Mouse (Mus musculus): ENCODE results near the gene Mrps33.

Gene Mrps33

GRCm38 (mm10) chr6:39810612-39811116 is at the start of gene Mrps33:
TSS of gene Mrps33 (minus strand) at chr6:39810988.
- WGBS: 0% methylated on average over 39 of the region's 40 CpGs

GRCm38 (mm10) chr6:39849667-39850066 is 38.9 kb upstream of the Mrps33 start:
- WGBS: 75% methylated on average over 4 of the region's 4 CpGs

- 58% methylated on average over 7 of the region's 7 CpGs for WGBS
Observed at GRCm38 (mm10) chr6:39848766-39849165, 38.0 kb upstream of the Mrps33 start.

GRCm38 (mm10) chr6:39847538-39847937 is 36.8 kb upstream of the Mrps33 start:
- WGBS: 81% methylated on average over 2 of the region's 2 CpGs

- WGBS: 84% methylated on average over 14 of the region's 14 CpGs
Observed at GRCm38 (mm10) chr6:39843698-39844342, 33.0 kb upstream of the Mrps33 start.

- 64% methylated on average over 5 of the region's 5 CpGs for WGBS
Observed at GRCm38 (mm10) chr6:39828736-39829135, 17.9 kb upstream of the Mrps33 start.

GRCm38 (mm10) chr6:39821241-39821640 is 10.5 kb upstream of the Mrps33 start:
- 84% methylated on average over 3 of the region's 3 CpGs for WGBS

GRCm38 (mm10) chr6:39818922-39819321 is 8.1 kb upstream of the Mrps33 start:
- WGBS: 28% methylated on average over 4 of the region's 4 CpGs

GRCm38 (mm10) chr6:39808511-39808910 is 2.3 kb downstream of the Mrps33 start:
- 44% methylated on average over 5 of the region's 5 CpGs for WGBS

GRCm38 (mm10) chr6:39807050-39807560 is 3.7 kb downstream of the Mrps33 start:
- 91% methylated on average over 7 of the region's 7 CpGs for WGBS

GRCm38 (mm10) chr6:39806336-39806735 is 4.5 kb downstream of the Mrps33 start:
- WGBS: 77% methylated on average over 7 of the region's 7 CpGs

GRCm38 (mm10) chr6:39805916-39806315 is 4.9 kb downstream of the Mrps33 start:
- 59% methylated on average over 3 of the region's 3 CpGs for WGBS

- WGBS: 58% methylated on average over 7 of the region's 7 CpGs
Observed at GRCm38 (mm10) chr6:39800977-39801376, 9.8 kb downstream of the Mrps33 start.

GRCm38 (mm10) chr6:39797076-39797475 is 13.7 kb downstream of the Mrps33 start:
- WGBS: 43% methylated on average over 2 of the region's 2 CpGs

- 33% methylated on average over 1 of the region's 1 CpGs for WGBS
Observed at GRCm38 (mm10) chr6:39796150-39796549, 14.6 kb downstream of the Mrps33 start.

GRCm38 (mm10) chr6:39791806-39792205 is 19.0 kb downstream of the Mrps33 start:
- WGBS: 76% methylated on average over 5 of the region's 5 CpGs

GRCm38 (mm10) chr6:39787783-39788182 is 23.0 kb downstream of the Mrps33 start:
- 41% methylated on average over 9 of the region's 9 CpGs for whole genome bisulfite sequencing

GRCm38 (mm10) chr6:39785944-39786343 is 24.8 kb downstream of the Mrps33 start:
- 82% methylated on average over 5 of the region's 5 CpGs for WGBS

GRCm38 (mm10) chr6:39783521-39783920 is 27.3 kb downstream of the Mrps33 start:
- WGBS: 71% methylated on average over 7 of the region's 7 CpGs

GRCm38 (mm10) chr6:39782618-39783017 is 28.2 kb downstream of the Mrps33 start:
- WGBS: 51% methylated on average over 3 of the region's 3 CpGs

- WGBS: 78% methylated on average over 17 of the region's 17 CpGs
Observed at GRCm38 (mm10) chr6:39781766-39782530, 28.8 kb downstream of the Mrps33 start.

GRCm38 (mm10) chr6:39780857-39781666 is 29.7 kb downstream of the Mrps33 start:
- 32% methylated on average over 18 of the region's 18 CpGs for WGBS
